Mouse (Mus musculus): Measurements from ENCODE around the gene Wdr35.

GRCm38 (mm10) chr12:8947163-8947562, 26.5 kb upstream of the Wdr35 start:
- TF ChIP-seq GATA1 (IDR thresholded peaks at IDR 0.05; ENCODE audit: low read length): no peak
- TF ChIP-seq TAL1 (IDR thresholded peaks at IDR 0.05; ENCODE audit: low read length): no peak
